Mouse (Mus musculus): ENCODE results near the gene Nutf2. TPM values are rescaled to one million over a fixed set of nuclear protein-coding genes. Genes with fewer than 3 reads are reported as not detected.
A peak's percentile ranks its signal among the peaks of the same experiment; 100 is the strongest.

Nutf2 gene
- total RNA-seq, 2 experiments from 2014 or later: 101 to 237 TPM

GRCm38 (mm10) chr8:105900941-105901616 lies 40.7 kb downstream of the Nutf2 start:
- peak; percentile 86 for ATAC-seq (replicated peaks; ENCODE audit: low FRiP score, low TSS enrichment, poor library complexity, severe bottlenecking)

- ATAC-seq (replicated peaks; ENCODE audit: low FRiP score, low TSS enrichment, poor library complexity, severe bottlenecking): no peak
Measured at GRCm38 (mm10) chr8:105919390-105919789, 59.0 kb downstream of the Nutf2 start.

GRCm38 (mm10) chr8:105925123-105925522 lies 64.7 kb downstream of the Nutf2 start:
- no peak for ATAC-seq (replicated peaks; ENCODE audit: low FRiP score, low TSS enrichment, poor library complexity, severe bottlenecking)

Other genes with a start within 250 kb of the Nutf2 start
- gene Ctcf, start 224.0 kb upstream of the Nutf2 start, total RNA-seq (2014; fragmentation: Nextera tagmentation): 96.1 and 112 TPM in 2 replicates
- 113 and 160 TPM in 2 replicates for gene Ctcf, start 224.0 kb upstream of the Nutf2 start, total RNA-seq (2017)
- not detected in 2 replicates for gene Agrp, start 223.2 kb upstream of the Nutf2 start, total RNA-seq (2014; fragmentation: Nextera tagmentation)
- not detected in 2 replicates for gene Agrp, start 223.2 kb upstream of the Nutf2 start, total RNA-seq (2017)
- 5.7 and 7.1 TPM in 2 replicates for gene Carmil2, start 174.3 kb upstream of the Nutf2 start, total RNA-seq (2014; fragmentation: Nextera tagmentation)
- gene Carmil2, start 174.3 kb upstream of the Nutf2 start, total RNA-seq (2017): 1.1 and 2.7 TPM in 2 replicates
- gene Acd, start 159.5 kb upstream of the Nutf2 start, total RNA-seq (2014; fragmentation: Nextera tagmentation): 60.3 and 83.6 TPM in 2 replicates
- gene Acd, start 159.5 kb upstream of the Nutf2 start, total RNA-seq (2017): 20.6 and 46.8 TPM in 2 replicates
- gene Pard6a, start 159.4 kb upstream of the Nutf2 start, total RNA-seq (2014; fragmentation: Nextera tagmentation): 9.1 and 16.5 TPM in 2 replicates
- gene Pard6a, start 159.4 kb upstream of the Nutf2 start, total RNA-seq (2017): 2.6 and 13.0 TPM in 2 replicates
- not detected in 2 replicates for gene 4933405L10Rik, start 152.9 kb upstream of the Nutf2 start, total RNA-seq (2014; fragmentation: Nextera tagmentation)
- gene 4933405L10Rik, start 152.9 kb upstream of the Nutf2 start, total RNA-seq (2017): not detected in 2 replicates
- gene Enkd1, start 152.4 kb upstream of the Nutf2 start, total RNA-seq (2014; fragmentation: Nextera tagmentation): 15.8 and 25.4 TPM in 2 replicates
- gene Enkd1, start 152.4 kb upstream of the Nutf2 start, total RNA-seq (2017): 7.4 and 9.9 TPM in 2 replicates
- 2.3 and 2.7 TPM in 2 replicates for gene Gfod2, start 101.9 kb upstream of the Nutf2 start, total RNA-seq (2014; fragmentation: Nextera tagmentation)
- gene Gfod2, start 101.9 kb upstream of the Nutf2 start, total RNA-seq (2017): 3.1 and 9.8 TPM in 2 replicates
- gene Ranbp10, start 33.2 kb upstream of the Nutf2 start, total RNA-seq (2014; fragmentation: Nextera tagmentation): 34.9 and 36.4 TPM in 2 replicates
- gene Ranbp10, start 33.2 kb upstream of the Nutf2 start, total RNA-seq (2017): 8.3 and 16.0 TPM in 2 replicates
- gene Tsnaxip1, start 32.8 kb upstream of the Nutf2 start, total RNA-seq (2014; fragmentation: Nextera tagmentation): not detected in 2 replicates
- not detected in 2 replicates for gene Tsnaxip1, start 32.8 kb upstream of the Nutf2 start, total RNA-seq (2017)
- gene Cenpt, start 7.3 kb upstream of the Nutf2 start, total RNA-seq (2014; fragmentation: Nextera tagmentation): 32.0 and 47.6 TPM in 2 replicates
- gene Cenpt, start 7.3 kb upstream of the Nutf2 start, total RNA-seq (2017): 14.2 and 20.0 TPM in 2 replicates
- 24.4 and 27.1 TPM in 2 replicates for gene Thap11, start 5.4 kb upstream of the Nutf2 start, total RNA-seq (2014; fragmentation: Nextera tagmentation)
- 18.5 and 33.4 TPM in 2 replicates for gene Thap11, start 5.4 kb upstream of the Nutf2 start, total RNA-seq (2017)
- gene Edc4, start 20.3 kb downstream of the Nutf2 start, total RNA-seq (2014; fragmentation: Nextera tagmentation): 45.9 and 46.3 TPM in 2 replicates
- gene Edc4, start 20.3 kb downstream of the Nutf2 start, total RNA-seq (2017): 25.9 and 38.4 TPM in 2 replicates
- 2.0 and 3.3 TPM in 2 replicates for gene Nrn1l, start 33.0 kb downstream of the Nutf2 start, total RNA-seq (2014; fragmentation: Nextera tagmentation)
- not detected in 2 replicates for gene Nrn1l, start 33.0 kb downstream of the Nutf2 start, total RNA-seq (2017)
- 16.8 and 17.5 TPM in 2 replicates for gene Pskh1, start 39.9 kb downstream of the Nutf2 start, total RNA-seq (2014; fragmentation: Nextera tagmentation)
- gene Pskh1, start 39.9 kb downstream of the Nutf2 start, total RNA-seq (2017): 15.4 and 17.3 TPM in 2 replicates
- 1.6 TPM in 1 of 2 replicates, not detected in the other for gene Ctrl, start 73.3 kb downstream of the Nutf2 start, total RNA-seq (2014; fragmentation: Nextera tagmentation)
- not detected in 2 replicates for gene Ctrl, start 73.3 kb downstream of the Nutf2 start, total RNA-seq (2017)
- gene Psmb10, start 77.9 kb downstream of the Nutf2 start, total RNA-seq (2014; fragmentation: Nextera tagmentation): 93.9 and 150 TPM in 2 replicates
- gene Psmb10, start 77.9 kb downstream of the Nutf2 start, total RNA-seq (2017): 29.5 and 38.9 TPM in 2 replicates
- 3.7 and 4.6 TPM in 2 replicates for gene Lcat, start 82.8 kb downstream of the Nutf2 start, total RNA-seq (2014; fragmentation: Nextera tagmentation)
- 1.5 TPM in 1 of 2 replicates, not detected in the other for gene Lcat, start 82.8 kb downstream of the Nutf2 start, total RNA-seq (2017)
- gene Slc12a4, start 105.5 kb downstream of the Nutf2 start, total RNA-seq (2014; fragmentation: Nextera tagmentation): 11.4 and 14.2 TPM in 2 replicates
- 4.7 and 10.5 TPM in 2 replicates for gene Slc12a4, start 105.5 kb downstream of the Nutf2 start, total RNA-seq (2017)
- gene Dpep3, start 118.8 kb downstream of the Nutf2 start, total RNA-seq (2014; fragmentation: Nextera tagmentation): not detected in 2 replicates
- gene Dpep3, start 118.8 kb downstream of the Nutf2 start, total RNA-seq (2017): not detected in 2 replicates
- 23.0 and 28.9 TPM in 2 replicates for gene Dus2, start 130.8 kb downstream of the Nutf2 start, total RNA-seq (2014; fragmentation: Nextera tagmentation)
- 13.8 and 22.5 TPM in 2 replicates for gene Dus2, start 130.8 kb downstream of the Nutf2 start, total RNA-seq (2017)
- gene Dpep2nb, start 145.4 kb downstream of the Nutf2 start, total RNA-seq (2014; fragmentation: Nextera tagmentation): not detected in 2 replicates
- gene Dpep2nb, start 145.4 kb downstream of the Nutf2 start, total RNA-seq (2017): not detected in 2 replicates
- gene Ddx28, start 151.3 kb downstream of the Nutf2 start, total RNA-seq (2014; fragmentation: Nextera tagmentation): 11.6 and 18.3 TPM in 2 replicates
- gene Ddx28, start 151.3 kb downstream of the Nutf2 start, total RNA-seq (2017): 11.8 and 14.4 TPM in 2 replicates
- 102 and 103 TPM in 2 replicates for gene Nfatc3, start 198.3 kb downstream of the Nutf2 start, total RNA-seq (2014; fragmentation: Nextera tagmentation)
- gene Nfatc3, start 198.3 kb downstream of the Nutf2 start, total RNA-seq (2017): 35.0 and 35.3 TPM in 2 replicates